Mouse (Mus musculus): ENCODE results near the gene Fam221b. TPM values are rescaled to one million over a fixed set of nuclear protein-coding genes. Genes with fewer than 3 reads are reported as not detected.

Gene Fam221b
- polyA plus RNA-seq, 1 experiment from 2014 or later: 2.9 TPM

GRCm38 (mm10) chr4:43656339-43657109 lies 12.4 kb downstream of the Fam221b start, which contains the start of gene Hint2:
Hint2 (minus strand) TSS chr4:43656466.
- H3K9me3 ChIP-seq (replicated peaks): no peaks in the 10 kb centered on the region
- no peaks in the 10 kb centered on the region for H3K36me3 ChIP-seq
- H3K9ac ChIP-seq: peak within 1 kb of the TSS; percentile 80
- H3K4me3 ChIP-seq (replicated peaks): peak within 1 kb of the TSS; percentile 91
- peak within 1 kb of the TSS; percentile 60 for H3K4me2 ChIP-seq (replicated peaks)
- peaks cover 18% of the 10 kb centered on the region; the same call in 1 of the 2 replicates for H3K4me1 ChIP-seq
- peak within 1 kb of the TSS; percentile 89 for H3K27ac ChIP-seq (replicated peaks)
- ATAC-seq (ENCODE audit: insufficient number of reproducible peaks, low FRiP score, low TSS enrichment, low read depth): peak; percentile 94
- peaks cover 9% of the 10 kb centered on the region; the same call in 1 of the 2 replicates for H3K27me3 ChIP-seq
- WGBS: under 1% methylated on average over 34 of the region's 34 CpGs

- Histone ChIP-seq H3K4me2 (replicated peaks) (peak overlapping the region; percentile 60), H3K4me1 (peaks cover 18% of the 10 kb centered on the region; the same call in 1 of the 2 replicates), H3K27me3 (peaks cover 8% of the 10 kb centered on the region; the same call in 1 of the 2 replicates), H3K9me3 (replicated peaks) (no peaks in the 10 kb centered on the region), H3K27ac (replicated peaks) (peak overlapping the region; percentile 89), H3K9ac (peak overlapping the region; percentile 80), H3K36me3 (no peaks in the 10 kb centered on the region), H3K4me3 (replicated peaks) (peak overlapping the region; percentile 91)
- 5% methylated on average over 34 of the region's 34 CpGs for WGBS
- peak; percentile 30; the same call in 1 of the 2 replicates for ATAC-seq (ENCODE audit: insufficient number of reproducible peaks, low FRiP score, low TSS enrichment, low read depth)
Measured at GRCm38 (mm10) chr4:43655656-43656338, 13.1 kb downstream of the Fam221b start.

- Histone ChIP-seq H3K27me3 (no peaks in the 10 kb centered on the region), H3K4me3 (replicated peaks) (peak within 1 kb of the TSS; percentile 23), H3K27ac (replicated peaks) (no peak within 1 kb of the TSS), H3K9ac (no peak within 1 kb of the TSS), H3K4me2 (replicated peaks) (peak within 1 kb of the TSS; percentile 38), H3K4me1 (peaks cover 18% of the 10 kb centered on the region; the same call in 1 of the 2 replicates), H3K36me3 (peaks cover 21% of the 10 kb centered on the region), H3K9me3 (replicated peaks) (no peaks in the 10 kb centered on the region; the same call in 1 of the 2 replicates)
- 16% methylated on average over 24 of the region's 24 CpGs for WGBS
- ATAC-seq (ENCODE audit: insufficient number of reproducible peaks, low FRiP score, low TSS enrichment, low read depth): no peak
Measured at GRCm38 (mm10) chr4:43653161-43654015, 15.6 kb downstream of the Fam221b start, which contains the start of gene Spag8. Spag8 (minus strand) TSS chr4:43653594.

GRCm38 (mm10) chr4:43652726-43653125 lies 16.2 kb downstream of the Fam221b start:
- Histone ChIP-seq H3K27ac (replicated peaks) (no peak overlapping the region), H3K4me3 (replicated peaks) (no peak overlapping the region), H3K27me3 (no peaks in the 10 kb centered on the region), H3K9me3 (replicated peaks) (no peaks in the 10 kb centered on the region; the same call in 1 of the 2 replicates), H3K4me1 (peaks cover 18% of the 10 kb centered on the region; the same call in 1 of the 2 replicates), H3K4me2 (replicated peaks) (no peak overlapping the region), H3K36me3 (peaks cover 26% of the 10 kb centered on the region), H3K9ac (no peak overlapping the region)
- no peak for ATAC-seq (ENCODE audit: insufficient number of reproducible peaks, low FRiP score, low TSS enrichment, low read depth)
- WGBS: 86% methylated on average over 4 of the region's 4 CpGs

- Histone ChIP-seq H3K4me2 (replicated peaks) (no peak overlapping the region), H3K4me1 (peaks cover 9% of the 10 kb centered on the region; the same call in 1 of the 2 replicates), H3K9ac (no peak overlapping the region), H3K36me3 (peaks cover 54% of the 10 kb centered on the region), H3K9me3 (replicated peaks) (no peaks in the 10 kb centered on the region; the same call in 1 of the 2 replicates), H3K27ac (replicated peaks) (no peak overlapping the region), H3K27me3 (no peaks in the 10 kb centered on the region), H3K4me3 (replicated peaks) (no peak overlapping the region)
- WGBS: 86% methylated on average over 3 of the region's 3 CpGs
- ATAC-seq (ENCODE audit: insufficient number of reproducible peaks, low FRiP score, low TSS enrichment, low read depth): no peak
Measured at GRCm38 (mm10) chr4:43649783-43650182, 19.2 kb downstream of the Fam221b start.

GRCm38 (mm10) chr4:43640491-43640890 lies 28.5 kb downstream of the Fam221b start:
- WGBS: 83% methylated on average over 6 of the region's 6 CpGs
- no peaks in the 10 kb centered on the region for H3K9me3 ChIP-seq (replicated peaks)
- no peak overlapping the region for H3K4me2 ChIP-seq (replicated peaks)
- H3K4me3 ChIP-seq (replicated peaks): no peak overlapping the region
- no peaks in the 10 kb centered on the region for H3K4me1 ChIP-seq
- no peaks in the 10 kb centered on the region for H3K27me3 ChIP-seq
- no peak for ATAC-seq (ENCODE audit: insufficient number of reproducible peaks, low FRiP score, low TSS enrichment, low read depth)
- H3K36me3 ChIP-seq: peaks cover 27% of the 10 kb centered on the region; the same call in 1 of the 2 replicates
- no peak overlapping the region for H3K9ac ChIP-seq
- no peak overlapping the region for H3K27ac ChIP-seq (replicated peaks)

- WGBS: 69% methylated on average over 9 of the region's 9 CpGs
- Histone ChIP-seq H3K4me1 (no peaks in the 10 kb centered on the region), H3K36me3 (peaks cover 24% of the 10 kb centered on the region; the same call in 1 of the 2 replicates)
Measured at GRCm38 (mm10) chr4:43640076-43640475, 28.9 kb downstream of the Fam221b start.

GRCm38 (mm10) chr4:43636751-43637150 lies 32.2 kb downstream of the Fam221b start:
- peaks cover 24% of the 10 kb centered on the region for H3K4me1 ChIP-seq
- 0 out of 2 replicates have a peak, but pooled peaks cover 6% of the 10 kb centered on the region for H3K36me3 ChIP-seq
- H3K27ac ChIP-seq (replicated peaks): no peak overlapping the region
- no peaks in the 10 kb centered on the region for H3K9me3 ChIP-seq (replicated peaks)
- no peak overlapping the region for H3K4me2 ChIP-seq (replicated peaks)
- no peak overlapping the region for H3K4me3 ChIP-seq (replicated peaks)
- no peak for ATAC-seq (ENCODE audit: insufficient number of reproducible peaks, low FRiP score, low TSS enrichment, low read depth)
- no peak overlapping the region for H3K9ac ChIP-seq
- H3K27me3 ChIP-seq: no peaks in the 10 kb centered on the region
- WGBS: 63% methylated on average over 6 of the region's 6 CpGs

More at GRCm38 (mm10) chr4:43640076-43640475, 28.9 kb downstream of the Fam221b start:
- Histone ChIP-seq H3K27me3 (no peaks in the 10 kb centered on the region), H3K9me3 (replicated peaks) (no peaks in the 10 kb centered on the region), H3K4me3 (replicated peaks) (no peak overlapping the region), H3K9ac (no peak overlapping the region), H3K27ac (replicated peaks) (no peak overlapping the region), H3K4me2 (replicated peaks) (no peak overlapping the region)
- ATAC-seq (ENCODE audit: insufficient number of reproducible peaks, low FRiP score, low TSS enrichment, low read depth): no peak

- peaks cover 33% of the 10 kb centered on the region for H3K4me1 ChIP-seq
- H3K36me3 ChIP-seq: no peaks in the 10 kb centered on the region
- H3K27ac ChIP-seq (replicated peaks): no peak overlapping the region
- no peaks in the 10 kb centered on the region for H3K9me3 ChIP-seq (replicated peaks)
- 88% methylated on average over 7 of the region's 7 CpGs for WGBS
- H3K4me2 ChIP-seq (replicated peaks): no peak overlapping the region
- H3K27me3 ChIP-seq: no peaks in the 10 kb centered on the region
- ATAC-seq (ENCODE audit: insufficient number of reproducible peaks, low FRiP score, low TSS enrichment, low read depth): no peak
- no peak overlapping the region for H3K9ac ChIP-seq
- H3K4me3 ChIP-seq (replicated peaks): no peak overlapping the region
Measured at GRCm38 (mm10) chr4:43634621-43635374, 34.1 kb downstream of the Fam221b start.

GRCm38 (mm10) chr4:43633736-43634135 lies 35.2 kb downstream of the Fam221b start:
- WGBS: 92% methylated on average over 2 of the region's 2 CpGs
- Histone ChIP-seq H3K27me3 (no peaks in the 10 kb centered on the region), H3K9me3 (replicated peaks) (no peaks in the 10 kb centered on the region), H3K27ac (replicated peaks) (no peak overlapping the region), H3K4me3 (replicated peaks) (no peak overlapping the region), H3K9ac (no peak overlapping the region), H3K4me1 (peaks cover 33% of the 10 kb centered on the region), H3K36me3 (no peaks in the 10 kb centered on the region), H3K4me2 (replicated peaks) (peak overlapping the region; percentile 82; the same call in 1 of the 2 replicates)
- no peak for ATAC-seq (ENCODE audit: insufficient number of reproducible peaks, low FRiP score, low TSS enrichment, low read depth)
